Mouse (Mus musculus) MEL (cell line): ENCODE data around the gene Bag3. TPM values are rescaled to one million over a fixed set of nuclear protein-coding genes. Genes with fewer than 3 reads are reported as not detected.

Source experiments
- DNase-seq: peaks from one replicate; pipeline ENCODE4 v3.0.0; 2011; ENCODE audit warnings: low read depth, low spot score
- H3K27ac ChIP-seq: 2 replicates; pipeline ENCODE4 v1.5.1; 2012; ENCODE audit warnings: low read depth, mild to moderate bottlenecking, control low read depth, low read length, moderate library complexity; ENCODE audit not compliant: control insufficient read depth
- H3K27me3 ChIP-seq, 2 experiments: fragments of 150-350 bp in 1 of 2; sonication (generic) in 1 of 2; 2 replicates each; pipeline ENCODE4 v1.6.1; 2012; ENCODE audit warnings: low read length in 2 of 2, mild to moderate bottlenecking in 2 of 2, improper control_type of control experiment in 1 of 2, moderate library complexity in 1 of 2; ENCODE audit not compliant: insufficient read depth in 2 of 2, control insufficient read depth in 1 of 2
- H3K36me3 ChIP-seq, 2 experiments: 2 replicates each; pipeline ENCODE4 v1.6.1; 2012 to 2014; ENCODE audit warnings: low read length in 2 of 2, improper control_type of control experiment in 1 of 2, inconsistent platforms in 1 of 2, mild to moderate bottlenecking in 1 of 2; ENCODE audit not compliant: insufficient read depth in 2 of 2, control insufficient read depth in 1 of 2
- H3K4me1 ChIP-seq, 2 experiments: fragments of 150-350 bp in 1 of 2; sonication (generic) in 1 of 2; 2 replicates each; pipeline ENCODE4 v1.6.1; 2012; ENCODE audit warnings: low read length in 2 of 2, improper control_type of control experiment in 1 of 2, mild to moderate bottlenecking in 1 of 2; ENCODE audit not compliant: insufficient read depth in 2 of 2, control insufficient read depth in 1 of 2
- H3K4me3 ChIP-seq, 2 experiments: fragments of 150-350 bp in 1 of 2; sonication (generic) in 1 of 2; 2 replicates each; pipeline ENCODE4 v1.5.1; 2012; ENCODE audit warnings: low read depth in 2 of 2, low read length in 2 of 2, mild to moderate bottlenecking in 2 of 2, moderate library complexity in 2 of 2, control low read depth in 1 of 2, improper control_type of control experiment in 1 of 2; ENCODE audit not compliant: control insufficient read depth in 1 of 2, insufficient read depth in 1 of 2
- H3K79me2 ChIP-seq: 2 replicates; pipeline ENCODE4 v1.6.1; 2012; ENCODE audit warnings: mild to moderate bottlenecking, low read length, moderate library complexity; ENCODE audit not compliant: control insufficient read depth, poor library complexity, insufficient read depth
- H3K9ac ChIP-seq: 2 replicates; pipeline ENCODE4 v1.6.1; 2012; ENCODE audit warnings: low read depth, mild to moderate bottlenecking, control low read depth, low read length, moderate library complexity; ENCODE audit not compliant: control insufficient read depth, poor library complexity, severe bottlenecking
- H3K9me3 ChIP-seq: fragments of 150-350 bp; sonication (generic); replicated peaks from 2 replicates; pipeline ENCODE4 v1.6.1; 2012; ENCODE audit warnings: mild to moderate bottlenecking, low read length, improper control_type of control experiment, moderate library complexity; ENCODE audit not compliant: insufficient read depth
- CTCF ChIP-seq, 3 experiments: IDR thresholded peaks in 2 of 3; conservative IDR thresholded peaks in 1 of 3; 2 replicates each; pipeline ENCODE4 v1.5.1; 2011 to 2012; ENCODE audit warnings: low read length in 3 of 3, low read depth in 2 of 3, mild to moderate bottlenecking in 2 of 3, improper control_type of control experiment in 1 of 3, inconsistent platforms in 1 of 3, mixed read lengths in 1 of 3, moderate library complexity in 1 of 3; ENCODE audit not compliant: control insufficient read depth in 1 of 3, insufficient read depth in 1 of 3, poor library complexity in 1 of 3, severe bottlenecking in 1 of 3
- ELF1 ChIP-seq: IDR thresholded peaks from 2 replicates; pipeline ENCODE4 v1.6.1; 2014; ENCODE audit warnings: low read depth, mild to moderate bottlenecking, inconsistent platforms, low read length, improper control_type of control experiment, moderate library complexity
- ETS1 ChIP-seq: IDR thresholded peaks from 2 replicates; pipeline ENCODE4 v1.6.1; 2012; ENCODE audit warnings: low read depth, mild to moderate bottlenecking, inconsistent platforms, low read length, improper control_type of control experiment, moderate library complexity
- GABPA ChIP-seq: IDR thresholded peaks from 2 replicates; pipeline ENCODE4 v1.6.1; 2012; ENCODE audit warnings: low read depth, mild to moderate bottlenecking, inconsistent platforms, low read length, improper control_type of control experiment, moderate library complexity
- JUND ChIP-seq: IDR thresholded peaks from 2 replicates; pipeline ENCODE4 v1.6.1; 2011; ENCODE audit warnings: low read depth, mild to moderate bottlenecking, improper control_type of control experiment, low read length
- MAFK ChIP-seq: IDR thresholded peaks from 2 replicates; pipeline ENCODE4 v1.6.1; 2011; ENCODE audit warnings: low read depth, mild to moderate bottlenecking, low read length, improper control_type of control experiment, borderline replicate concordance
- MAX ChIP-seq: IDR thresholded peaks from 2 replicates; pipeline ENCODE4 v1.6.1; 2011; ENCODE audit warnings: low read length, improper control_type of control experiment
- MAZ ChIP-seq: IDR thresholded peaks from 2 replicates; pipeline ENCODE4 v1.6.1; 2012; ENCODE audit warnings: low read depth, mild to moderate bottlenecking, inconsistent platforms, low read length, improper control_type of control experiment
- MYB ChIP-seq: IDR thresholded peaks from 2 replicates; pipeline ENCODE4 v1.6.1; 2011; ENCODE audit warnings: mild to moderate bottlenecking, low read depth, low read length, improper control_type of control experiment
- NELFE ChIP-seq: IDR thresholded peaks from 2 replicates; pipeline ENCODE4 v1.6.1; 2011; ENCODE audit warnings: low read depth, low read length, improper control_type of control experiment
- POLR2AphosphoS5 ChIP-seq: IDR thresholded peaks from 2 replicates; pipeline ENCODE4 v1.6.1; 2012; ENCODE audit warnings: low read depth, borderline replicate concordance, mild to moderate bottlenecking, inconsistent platforms, low read length, moderate library complexity, mixed read lengths
- RAD21 ChIP-seq: IDR thresholded peaks from 2 replicates; pipeline ENCODE4 v1.6.1; 2011; ENCODE audit warnings: mild to moderate bottlenecking, low read depth, low read length, improper control_type of control experiment
- RCOR1 ChIP-seq: IDR thresholded peaks from 2 replicates; pipeline ENCODE4 v1.6.1; 2012; ENCODE audit warnings: low read depth, mild to moderate bottlenecking, inconsistent platforms, low read length, improper control_type of control experiment
- SIN3A ChIP-seq: IDR thresholded peaks from 2 replicates; pipeline ENCODE4 v1.6.1; 2012; ENCODE audit warnings: low read length, improper control_type of control experiment, inconsistent platforms
- TCF12 ChIP-seq: IDR thresholded peaks from 2 replicates; pipeline ENCODE4 v1.6.1; 2014; ENCODE audit warnings: low read depth, mild to moderate bottlenecking, inconsistent platforms, low read length, improper control_type of control experiment, moderate library complexity
- UBTF ChIP-seq: IDR thresholded peaks from 2 replicates; pipeline ENCODE4 v1.6.1; 2012; ENCODE audit warnings: low read depth, mild to moderate bottlenecking, inconsistent platforms, low read length, improper control_type of control experiment, moderate library complexity, borderline replicate concordance; ENCODE audit not compliant: insufficient read depth
- USF1 ChIP-seq: IDR thresholded peaks from 2 replicates; pipeline ENCODE4 v1.6.1; 2014; ENCODE audit warnings: low read depth, mild to moderate bottlenecking, inconsistent platforms, low read length, improper control_type of control experiment, moderate library complexity
- ZKSCAN1 ChIP-seq: IDR thresholded peaks from 2 replicates; pipeline ENCODE4 v1.6.1; 2012; ENCODE audit warnings: low read depth, mild to moderate bottlenecking, inconsistent platforms, low read length, improper control_type of control experiment, moderate library complexity
- polyA plus RNA-seq, 2 experiments: library from polyadenylated mRNA; stranded (reverse) in 1 of 2; unstranded in 1 of 2; fragments of >175 nt in 1 of 2; fragments of >200 nt in 1 of 2; gene quantifications; 2 replicates each; pipeline versions ENCODE4 v1.2.1 to v1.2.4; 2012; ENCODE audit warnings: low replicate concordance in 2 of 2, low read depth in 1 of 2; ENCODE audit not compliant: insufficient read length in 2 of 2, insufficient read depth in 1 of 2, missing spikeins in 1 of 2
- total RNA-seq: library from RNA; depleted of rRNA; stranded (reverse); fragments of 300-350 nt; gene quantifications from 2 replicates; pipeline ENCODE4 v1.2.3, GENCODE M21; 2012

The Bag3 gene
- total and polyA plus RNA-seq, 3 experiments: 5.1 to 13.4 TPM; not detected in 1

DNA sequence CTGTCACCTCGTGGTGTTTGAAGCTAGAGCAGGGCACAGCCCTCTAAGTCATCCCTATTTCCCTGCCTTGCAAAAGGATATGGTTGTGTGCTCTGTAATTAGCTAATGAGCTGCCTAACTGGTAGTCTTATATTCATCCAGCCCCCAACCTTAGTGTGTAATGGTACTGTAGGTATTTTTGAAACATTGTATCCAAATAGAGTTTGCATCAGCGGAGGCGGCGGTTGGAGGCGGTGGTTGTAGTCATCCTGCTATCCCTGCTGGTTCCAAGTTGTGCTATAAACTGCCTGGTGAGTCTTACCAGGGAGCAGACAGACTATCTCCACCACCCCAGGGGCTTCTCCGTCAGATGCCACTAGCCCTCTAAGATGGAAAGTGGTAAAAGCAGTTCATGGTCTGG lies 19.3 kb upstream of the Bag3 start:
- H3K9ac ChIP-seq: no peak overlapping the region
- H3K4me3 ChIP-seq: no peak overlapping the region
- H3K27me3 ChIP-seq: peaks cover 0 to 2% of the 10 kb centered on the region in 2 experiments; a peak in 2 of 4 replicates
- no peaks in the 10 kb centered on the region for H3K9me3 ChIP-seq
- H3K4me1 ChIP-seq: no peaks in the 10 kb centered on the region
- no peak for DNase-seq
- no peaks in the 10 kb centered on the region for H3K36me3 ChIP-seq
- TF ChIP-seq GABPA (no peak), CTCF (IDR thresholded peaks at IDR 0.05 in 2 of 3, conservative IDR thresholded peaks at IDR 0.05 in 1 of 3; ENCODE audit: control insufficient read depth in 1 of 3, insufficient read depth in 1 of 3, low read depth in 2 of 3, low read length in 3 of 3, poor library complexity in 1 of 3, severe bottlenecking in 1 of 3) (no peak), ETS1 (no peak), RCOR1 (no peak), MAZ (no peak), POLR2AphosphoS5 (no peak), RAD21 (no peak), ELF1 (no peak)
- no peaks in the 10 kb centered on the region for H3K79me2 ChIP-seq
- H3K27ac ChIP-seq: no peak overlapping the region

DNA sequence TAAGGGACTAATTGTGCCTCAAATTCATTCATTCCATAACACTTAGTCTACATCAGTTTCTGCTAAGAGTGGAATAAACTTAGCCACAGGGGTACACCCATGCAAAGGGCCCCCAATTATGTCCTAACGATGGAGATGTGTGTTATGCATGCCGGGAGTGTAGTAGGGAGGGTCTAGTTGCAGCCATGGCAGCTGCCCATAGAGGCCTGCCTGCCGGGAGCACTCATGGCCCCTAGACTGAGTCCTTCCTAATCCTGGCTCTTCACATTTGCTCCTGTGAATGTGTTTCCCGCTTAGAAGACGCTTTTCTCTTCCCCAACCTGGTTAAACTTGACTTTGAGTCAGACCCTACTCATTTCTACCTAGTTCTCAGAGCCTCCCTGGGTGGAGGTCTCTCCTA lies 11.5 kb upstream of the Bag3 start:
- H3K27me3 ChIP-seq: peaks cover 0 to 3% of the 10 kb centered on the region in 2 experiments; a peak in 1 of 4 replicates
- H3K79me2 ChIP-seq: no peaks in the 10 kb centered on the region
- no peak for TF ChIP-seq SIN3A
- no peak for TF ChIP-seq MYB
- no peak for TF ChIP-seq TCF12
- TF ChIP-seq MAX: no peak
- TF ChIP-seq USF1: no peak
- TF ChIP-seq UBTF: no peak
- TF ChIP-seq MAFK: no peak
- TF ChIP-seq ZKSCAN1: no peak
- no peak for TF ChIP-seq NELFE
- no peak for TF ChIP-seq JUND
- no peaks in the 10 kb centered on the region for H3K9me3 ChIP-seq
- H3K27ac ChIP-seq: no peak overlapping the region
- no peaks in the 10 kb centered on the region; a peak in 1 of 4 replicates for H3K36me3 ChIP-seq
- peaks cover 0 to 8% of the 10 kb centered on the region in 2 experiments; a peak in 3 of 4 replicates for H3K4me1 ChIP-seq
- no peak for DNase-seq
- H3K4me3 ChIP-seq: no peak overlapping the region
- no peak overlapping the region for H3K9ac ChIP-seq
